Mouse (Mus musculus): ENCODE measurements around the gene 6430550D23Rik. TPM values are rescaled to one million over a fixed set of nuclear protein-coding genes. Genes with fewer than 3 reads are reported as not detected.

6430550D23Rik gene
- total RNA-seq, 2 experiments from 2014 or later = 1.8 to 2.6 TPM

Other genes starting within 250 kb of the 6430550D23Rik start
- 10 to 100 TPM; 43.5 to 43.6 TPM for gene Mmp24, start 232.6 kb downstream of the 6430550D23Rik start, total RNA-seq (2021)
- gene BC029722, start 188.6 kb downstream of the 6430550D23Rik start, total RNA-seq (2021) = 10 to 100 TPM; 52.8 to 60.0 TPM
- gene Eif6, start 181.1 kb downstream of the 6430550D23Rik start, total RNA-seq (2021) = 10 to 100 TPM; 59.0 to 75.7 TPM
- gene Fam83c, start 173.1 kb downstream of the 6430550D23Rik start, total RNA-seq (2021) = not detected
- 10 to 100 TPM; 60.8 to 74.1 TPM for gene Uqcc1, start 77.7 kb downstream of the 6430550D23Rik start, total RNA-seq (2021)
- not detected for gene Gm15557, start 67.2 kb downstream of the 6430550D23Rik start, total RNA-seq (2021)
- gene Gdf5, start 62.6 kb downstream of the 6430550D23Rik start, total RNA-seq (2021) = under 1 TPM in 1 of 2 experiments, not detected in 1; 0.10 TPM
- gene Cep250, start 51.5 kb downstream of the 6430550D23Rik start, total RNA-seq (2021) = 10 to 100 TPM; 14.3 to 18.9 TPM
- 100 to 1,000 TPM; 174 to 223 TPM for gene Ergic3, start 68 bp upstream of the 6430550D23Rik start, total RNA-seq (2021)
- not detected for gene Fer1l4, start 45.0 kb upstream of the 6430550D23Rik start, total RNA-seq (2021)
- 1 to 10 TPM; 3.9 to 4.2 TPM for gene Spag4, start 57.2 kb upstream of the 6430550D23Rik start, total RNA-seq (2021)
- gene Cpne1, start 104.0 kb upstream of the 6430550D23Rik start, total RNA-seq (2021) = 10 to 100 TPM; 26.8 to 30.4 TPM
- gene Rbm12, start 104.0 kb upstream of the 6430550D23Rik start, total RNA-seq (2021) = 10 to 100 TPM; 28.9 to 30.6 TPM
- gene Gm28036, start 119.1 kb upstream of the 6430550D23Rik start, total RNA-seq (2021) = 10 to 100 TPM; 21.3 to 24.4 TPM
- 100 to 1,000 TPM; 156 to 190 TPM for gene Romo1, start 136.1 kb upstream of the 6430550D23Rik start, total RNA-seq (2021)
- gene Nfs1, start 136.2 kb upstream of the 6430550D23Rik start, total RNA-seq (2021) = 10 to 100 TPM; 45.6 to 47.4 TPM
- gene Rbm39, start 172.3 kb upstream of the 6430550D23Rik start, total RNA-seq (2021) = 100 to 1,000 TPM; 275 to 354 TPM
- 10 to 100 TPM; 80.3 to 82.7 TPM for gene Phf20, start 188.5 kb upstream of the 6430550D23Rik start, total RNA-seq (2021)

Data from layer of hippocampus, postnatal 25 days (tissue).